Mouse (Mus musculus) ovary, postnatal 14 days (tissue): Measurements from ENCODE around the gene Nppa.
A peak's percentile ranks its signal among the peaks of the same experiment; 100 is the strongest.

Experiments
- DNase-seq: peaks from one replicate; pipeline ENCODE4 v3.0.0; 2022; ENCODE audit warnings: low spot score

Nppa gene

GRCm38 (mm10) chr4:148000202-148000772 lies at the start of gene Nppa:
Gene Nppa, plus strand, starts transcription at chr4:148000722.
- no peak for DNase-seq

- no peak for DNase-seq
Observed at GRCm38 (mm10) chr4:147953590-147953989, 46.9 kb upstream of the Nppa start.

GRCm38 (mm10) chr4:147957141-147957540 lies 43.4 kb upstream of the Nppa start:
- DNase-seq, result no peak

DNA sequence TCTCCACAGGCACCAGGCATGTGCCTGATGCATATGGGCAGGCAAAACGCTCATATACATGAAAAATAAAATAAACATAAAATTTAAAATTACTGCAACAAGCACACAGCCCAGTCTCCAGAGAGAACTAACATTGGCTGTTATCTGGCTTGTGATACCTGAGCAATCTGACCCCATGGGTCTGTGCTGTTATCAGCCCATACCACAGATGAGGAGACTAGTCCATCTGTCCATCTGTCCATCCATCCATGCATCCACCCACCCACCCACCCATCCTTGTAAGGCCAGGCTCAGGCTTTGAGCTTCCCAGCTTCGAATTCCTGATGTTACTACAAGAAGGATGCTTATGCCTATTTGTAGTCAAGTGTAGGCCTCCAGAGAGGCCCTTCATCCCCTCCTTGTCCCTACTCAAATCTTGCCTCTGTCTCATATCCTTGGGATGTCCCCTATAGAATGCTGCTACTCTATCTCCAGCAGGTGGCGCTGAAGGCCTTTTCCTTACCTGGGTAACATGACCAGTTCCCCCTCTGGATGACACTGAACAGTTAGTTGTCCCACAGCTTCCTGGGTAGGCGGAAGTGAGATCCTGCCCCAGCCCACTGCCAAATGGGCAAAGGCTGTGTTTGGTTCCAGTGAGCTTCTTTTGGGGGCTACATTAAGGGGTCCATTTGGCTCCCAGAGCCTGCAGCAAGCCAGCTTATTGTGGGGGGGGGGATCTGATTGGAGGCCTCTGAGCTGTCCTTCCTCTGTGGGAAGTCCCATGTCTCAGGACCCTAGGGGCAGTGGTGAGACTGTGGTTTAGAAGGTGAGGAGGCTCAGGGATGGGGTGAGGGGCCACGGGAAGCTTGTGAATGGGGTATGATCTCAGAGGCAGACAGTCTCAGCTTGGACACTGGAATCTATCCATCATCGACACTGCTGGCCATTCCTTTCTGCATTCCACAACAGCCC lies 40.4 kb upstream of the Nppa start:
- DNase-seq, result peak; percentile 31

DNA sequence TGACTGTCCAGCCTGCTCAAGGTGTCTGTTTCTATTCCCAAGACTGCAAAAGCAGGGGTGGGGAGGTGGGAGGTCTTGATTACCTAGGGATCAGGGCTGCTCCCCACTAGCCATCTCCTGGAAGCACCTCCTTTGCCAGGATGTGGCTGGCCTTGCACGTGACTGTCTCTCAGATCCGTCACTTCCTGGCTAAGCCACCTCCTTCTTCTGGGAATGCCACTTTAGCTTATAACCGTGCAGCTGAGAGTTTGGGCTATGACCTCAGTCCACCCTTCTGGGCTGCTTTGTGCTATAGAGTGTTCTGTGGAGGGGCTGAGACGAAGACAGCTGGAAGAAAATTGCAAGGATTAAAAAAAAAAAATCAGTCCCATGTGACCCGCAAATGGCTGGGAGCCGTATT lies 37.7 kb upstream of the Nppa start:
- no peak for DNase-seq

GRCm38 (mm10) chr4:147963623-147964022 lies 36.9 kb upstream of the Nppa start:
- no peak for DNase-seq

GRCm38 (mm10) chr4:147965712-147966111 lies 34.8 kb upstream of the Nppa start:
- no peak for DNase-seq

DNA sequence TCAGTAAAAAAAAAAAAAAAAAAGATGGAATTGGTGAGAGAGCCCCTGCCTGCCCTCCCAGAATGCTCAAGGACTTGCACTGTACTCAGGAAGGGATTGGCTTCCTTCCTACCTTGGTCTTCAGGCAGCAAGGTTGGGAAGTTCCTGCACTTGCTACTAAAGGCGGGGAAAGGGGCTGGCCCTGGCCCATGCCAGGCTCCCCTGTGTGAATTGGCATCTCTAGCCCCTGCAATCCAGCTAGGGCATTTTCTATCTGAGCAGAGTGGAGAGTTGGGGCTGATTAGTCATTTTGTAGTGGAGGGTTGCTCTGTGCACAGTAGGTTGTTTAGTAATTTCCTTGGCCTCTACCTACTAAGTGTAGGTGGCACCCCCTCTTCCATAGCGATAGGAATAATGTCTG lies 31.7 kb upstream of the Nppa start:
- DNase-seq, result no peak

DNA sequence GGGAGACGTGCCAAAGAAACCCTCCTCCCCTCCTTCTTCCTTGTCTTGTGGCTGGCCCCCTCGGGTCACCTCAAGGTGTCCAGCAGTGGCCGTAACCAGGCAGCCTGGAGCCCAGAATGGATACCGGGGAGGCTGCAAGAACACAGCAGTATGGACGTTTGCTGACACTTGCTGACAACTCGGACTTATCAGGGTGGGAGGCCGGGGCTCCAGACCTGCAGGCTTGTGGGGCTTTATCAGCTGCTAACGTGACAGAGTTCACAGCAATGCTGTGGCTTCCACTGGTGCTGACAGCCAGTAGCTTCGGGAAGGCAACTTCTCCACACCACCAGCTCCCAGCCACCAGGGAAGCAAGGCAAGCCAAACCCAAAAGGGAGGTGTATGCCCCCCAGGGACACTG lies 31.2 kb upstream of the Nppa start:
- no peak for DNase-seq

- DNase-seq, result no peak
Observed at GRCm38 (mm10) chr4:147976237-147976636, 24.3 kb upstream of the Nppa start.

DNA sequence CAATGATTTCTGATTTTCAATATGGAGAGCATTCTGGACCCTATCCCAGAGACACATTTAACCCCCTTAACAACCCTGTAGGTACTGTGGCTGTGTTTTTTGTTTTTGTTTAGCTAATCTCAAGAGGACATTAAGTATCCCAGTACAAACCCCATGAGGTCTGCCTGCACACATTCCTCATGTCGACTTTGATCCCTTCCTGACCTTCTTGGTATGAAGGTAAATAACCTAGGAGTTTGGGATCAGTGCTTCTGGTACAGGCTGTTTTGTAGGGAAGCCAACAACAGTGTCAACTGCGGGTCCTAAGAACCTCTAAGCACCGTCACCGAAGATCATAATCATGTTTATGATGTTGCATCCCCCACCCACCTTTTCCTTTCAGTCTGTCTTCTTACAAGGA lies 22.8 kb upstream of the Nppa start:
- no peak for DNase-seq

DNA sequence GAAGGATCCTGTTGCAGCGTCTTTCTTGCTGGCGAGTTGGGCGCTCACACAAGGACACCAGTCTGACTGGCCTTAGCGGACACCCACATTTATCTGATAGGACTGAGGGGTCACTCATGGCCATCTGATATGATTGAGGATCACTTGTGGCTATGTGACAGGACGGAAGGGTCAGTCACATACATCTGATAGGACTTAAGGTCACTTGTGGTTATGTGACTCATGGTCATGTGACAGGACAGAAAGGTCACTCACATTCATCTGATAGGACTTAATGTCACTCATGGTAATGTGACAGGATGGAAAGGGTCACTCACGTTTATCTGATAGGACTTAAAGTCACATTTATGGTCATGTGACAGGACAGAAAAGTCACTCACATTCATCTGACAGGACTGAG lies 22.1 kb upstream of the Nppa start:
- DNase-seq, result no peak

- no peak for DNase-seq
Observed at GRCm38 (mm10) chr4:147979441-147979860, 21.1 kb upstream of the Nppa start.

- peak; percentile 28 for DNase-seq
Observed at GRCm38 (mm10) chr4:147985205-147986132, 15.1 kb upstream of the Nppa start, which contains the start of gene Nppb. Gene Nppb, plus strand, starts transcription at chr4:147985788.

DNA sequence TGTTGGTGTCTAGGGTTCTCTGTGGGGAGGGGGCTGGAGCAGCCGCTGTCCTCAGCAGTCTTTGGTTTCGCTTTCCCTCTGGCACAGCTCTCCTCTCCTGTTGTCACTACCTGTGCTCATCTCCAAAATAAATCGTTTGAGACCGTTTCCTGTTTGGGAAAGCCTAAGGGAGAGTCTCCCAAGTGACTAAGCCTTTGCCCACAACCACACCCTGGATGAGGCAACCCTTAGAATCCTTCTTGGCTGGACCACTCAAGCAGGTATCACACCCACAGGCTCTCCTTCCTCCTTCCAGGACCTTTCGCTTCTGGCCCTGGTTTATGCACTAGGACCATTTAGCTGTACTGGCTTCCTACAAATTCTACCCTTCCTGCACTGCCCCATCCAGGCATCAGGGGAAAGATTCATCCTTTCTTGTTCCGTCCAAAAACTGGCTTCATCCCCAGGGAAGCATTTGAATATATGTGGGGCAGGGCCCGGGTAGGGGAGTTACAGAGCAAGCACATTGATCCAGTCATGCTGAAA lies 6.9 kb upstream of the Nppa start:
- DNase-seq, result no peak

- DNase-seq, result no peak
Observed at GRCm38 (mm10) chr4:147995311-147995710, 5.2 kb upstream of the Nppa start.

DNA sequence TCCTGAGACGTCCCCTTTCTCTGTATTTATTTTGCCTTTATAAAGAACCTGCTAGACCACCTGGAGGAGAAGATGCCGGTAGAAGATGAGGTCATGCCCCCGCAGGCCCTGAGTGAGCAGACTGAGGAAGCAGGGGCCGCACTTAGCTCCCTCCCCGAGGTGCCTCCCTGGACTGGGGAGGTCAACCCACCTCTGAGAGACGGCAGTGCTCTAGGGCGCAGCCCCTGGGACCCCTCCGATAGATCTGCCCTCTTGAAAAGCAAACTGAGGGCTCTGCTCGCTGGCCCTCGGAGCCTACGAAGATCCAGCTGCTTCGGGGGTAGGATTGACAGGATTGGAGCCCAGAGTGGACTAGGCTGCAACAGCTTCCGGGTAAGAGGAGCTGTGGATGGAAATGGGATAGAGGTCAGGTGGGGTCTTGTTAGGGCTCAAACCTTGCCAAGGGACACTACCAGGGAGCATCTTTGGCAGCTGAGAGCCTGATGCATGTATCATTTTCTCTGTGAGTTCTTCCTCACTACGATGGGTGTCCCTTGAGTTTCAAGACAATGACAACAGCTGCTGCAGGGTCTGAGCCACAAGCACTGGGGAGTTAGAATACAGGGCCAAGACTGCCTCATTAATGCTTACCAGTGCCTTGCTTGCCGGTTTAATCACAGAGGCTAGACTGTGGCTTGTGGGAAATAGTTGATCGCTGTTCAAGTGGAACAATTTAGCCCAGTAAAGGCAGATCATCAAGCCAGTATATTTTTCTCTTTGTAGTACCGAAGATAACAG lies 679 bp downstream of the Nppa start:
- DNase-seq, result no peak

DNA sequence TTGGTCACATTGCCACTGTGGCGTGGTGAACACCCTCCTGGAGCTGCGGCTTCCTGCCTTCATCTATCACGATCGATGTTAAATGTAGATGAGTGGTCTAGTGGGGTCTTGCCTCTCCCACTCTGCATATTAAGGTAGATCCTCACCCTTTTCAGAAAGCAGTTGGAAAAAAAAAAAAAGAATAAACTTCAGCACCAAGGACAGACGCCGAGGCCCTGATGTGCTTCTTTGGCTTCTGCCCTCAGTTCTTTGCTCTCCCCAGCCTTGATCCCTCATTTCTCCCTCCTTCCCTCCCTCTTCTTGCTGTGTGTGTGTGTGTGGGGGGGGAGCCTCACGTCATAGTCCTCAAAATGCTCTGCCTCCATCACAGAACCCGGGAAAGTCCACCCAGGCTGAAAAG lies 1.3 kb downstream of the Nppa start:
- no peak for DNase-seq

DNA sequence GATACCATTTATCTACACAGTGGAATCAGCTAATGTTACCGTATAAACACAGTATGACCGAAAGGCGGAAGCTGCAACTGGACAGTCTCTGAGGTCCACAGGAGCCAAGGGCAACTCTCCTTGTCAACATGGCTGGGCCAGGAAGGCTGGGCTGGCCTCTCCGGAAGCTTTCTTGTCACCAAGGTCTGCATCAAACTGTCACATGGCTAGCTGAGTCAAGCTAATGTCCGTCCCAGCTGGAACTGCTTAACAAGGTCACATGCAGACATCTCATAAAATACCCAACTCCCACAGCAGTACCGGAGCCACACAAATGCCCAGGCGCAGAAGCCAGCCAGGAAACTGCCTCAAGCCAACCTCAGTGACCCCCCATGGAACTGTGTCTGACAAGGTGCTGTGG lies 3.8 kb downstream of the Nppa start:
- DNase-seq, result no peak

DNA sequence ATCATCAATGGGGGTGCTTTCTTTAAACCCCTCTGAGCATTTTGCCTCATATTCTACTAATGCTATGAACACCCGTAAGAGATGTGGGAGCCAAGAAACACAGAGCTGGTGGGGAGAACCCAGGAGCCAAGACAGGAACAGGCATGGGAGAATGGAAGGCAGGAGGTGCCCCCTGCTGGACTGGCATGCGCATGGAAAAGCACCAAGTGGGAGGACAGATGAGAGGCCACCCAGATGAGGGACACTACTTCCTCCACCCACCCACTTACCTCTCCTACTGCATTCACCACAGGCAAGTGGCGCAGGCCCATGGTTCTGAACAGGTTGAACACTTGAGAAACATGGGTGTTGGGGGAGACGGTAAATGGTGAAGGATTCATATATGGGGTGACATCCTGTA lies 7.9 kb downstream of the Nppa start:
- peak; percentile 18 for DNase-seq

DNA sequence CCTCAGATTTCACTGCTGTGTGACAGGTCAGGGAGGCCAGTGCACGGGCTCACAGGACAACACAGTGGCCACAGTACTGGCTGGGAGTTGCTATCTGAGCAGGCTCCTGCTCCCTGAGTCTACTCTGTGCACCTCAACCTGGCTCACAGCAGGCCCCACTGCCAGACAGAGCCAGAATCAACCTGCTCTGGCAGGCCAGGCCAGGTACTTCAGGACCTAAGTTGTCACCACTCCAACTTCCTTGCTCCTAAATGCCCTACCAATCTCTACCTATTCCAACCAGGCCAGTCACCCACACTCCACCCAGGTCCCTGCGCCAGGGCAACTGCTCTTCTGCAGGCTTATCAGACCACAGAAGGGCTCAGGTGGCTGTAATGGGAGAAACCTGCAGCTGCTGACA lies 9.1 kb downstream of the Nppa start:
- no peak for DNase-seq
